Mouse (Mus musculus): ENCODE measurements around the gene Wrap73.

Wrap73 gene

DNA sequence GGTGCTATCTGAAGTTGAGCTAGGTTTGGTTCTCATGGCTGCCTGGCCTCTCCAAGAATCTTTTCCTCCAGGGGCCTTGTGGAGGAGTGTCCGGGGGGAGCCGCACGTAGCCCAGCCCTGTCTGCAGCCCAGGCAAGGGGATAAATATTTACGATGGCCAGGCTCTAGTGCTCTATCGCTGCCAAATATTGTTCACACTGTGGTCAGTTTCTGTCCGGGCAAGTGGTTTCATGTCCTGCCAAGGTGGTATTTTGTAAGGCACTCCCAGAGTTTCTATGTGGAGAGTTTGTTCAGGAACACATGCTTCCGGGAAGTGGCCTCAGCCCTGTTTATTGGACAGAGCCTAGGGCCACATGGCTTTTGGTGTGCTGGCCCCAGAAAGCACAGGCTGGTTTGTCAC lies 38.8 kb downstream of the Wrap73 start:
- no peak for DNase-seq (ENCODE audit: low read depth)

DNA sequence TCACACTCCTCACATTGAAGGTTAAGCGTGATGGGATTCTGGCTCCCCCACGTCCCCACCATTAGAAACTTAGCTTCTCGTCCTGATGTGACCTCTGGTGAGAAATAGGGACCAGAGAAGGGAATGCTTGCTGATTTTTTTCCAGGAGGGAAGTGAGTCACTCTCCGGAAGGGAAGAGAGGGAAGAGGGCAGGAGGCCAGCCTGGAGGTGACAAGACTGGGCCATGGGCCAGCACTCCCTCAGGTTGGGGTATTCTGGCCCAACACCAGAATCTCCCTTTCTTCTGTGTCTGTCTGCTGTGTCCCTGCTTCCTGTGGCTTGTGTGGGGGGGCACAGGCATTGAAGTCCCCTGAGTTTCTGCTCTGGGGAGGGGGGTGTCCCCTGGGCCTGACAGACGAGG lies 41.4 kb downstream of the Wrap73 start:
- DNase-seq (ENCODE audit: low read depth): no peak

DNA sequence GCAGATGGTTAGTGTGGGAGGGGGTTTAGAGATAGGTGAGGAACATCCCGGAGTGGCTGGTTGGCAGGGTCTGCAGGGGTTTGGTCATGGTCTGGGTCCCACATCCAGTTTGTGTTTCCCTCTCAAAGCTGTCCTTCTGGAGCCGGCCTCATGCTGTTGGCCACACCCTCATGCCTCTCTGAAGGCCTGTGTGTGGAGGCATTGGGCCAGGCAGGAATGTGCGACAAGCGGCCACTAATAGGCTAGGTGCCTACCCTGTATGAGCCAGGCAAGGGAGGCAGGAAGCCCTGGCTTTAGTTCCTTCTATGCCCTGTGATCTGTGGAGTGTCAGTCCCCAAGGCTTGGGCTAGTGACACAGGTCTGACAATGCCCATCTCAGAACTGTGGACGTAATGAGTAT lies 42.8 kb downstream of the Wrap73 start:
- no peak for DNase-seq (ENCODE audit: low read depth)

DNA sequence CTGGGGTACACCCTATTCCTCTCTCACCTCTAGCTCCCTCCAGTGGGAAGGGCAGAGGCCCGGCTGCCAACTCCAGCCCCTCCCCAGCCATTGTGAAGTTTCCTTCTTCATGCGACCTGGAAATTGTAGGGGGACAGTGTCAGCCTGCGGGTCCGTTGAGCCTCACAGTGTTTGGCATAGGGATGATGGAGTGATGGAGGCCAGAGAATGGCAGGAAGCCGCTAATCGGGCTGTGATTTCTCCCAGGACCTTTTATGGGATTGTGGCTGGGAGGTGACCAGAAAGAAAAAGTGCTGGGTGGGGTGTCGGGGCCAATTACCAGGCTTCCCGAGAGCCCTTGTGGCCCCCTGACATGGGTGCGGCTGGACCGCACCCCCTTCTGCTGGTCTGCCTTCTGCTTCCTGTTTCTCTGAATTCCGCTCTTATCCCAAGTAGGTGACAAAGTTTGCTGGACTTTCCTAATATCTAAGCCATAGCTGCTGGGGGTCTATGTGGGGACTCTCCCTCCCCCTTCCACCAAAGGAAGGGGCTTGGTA lies 43.9 kb downstream of the Wrap73 start:
- DNase-seq (ENCODE audit: low read depth): no peak

DNA sequence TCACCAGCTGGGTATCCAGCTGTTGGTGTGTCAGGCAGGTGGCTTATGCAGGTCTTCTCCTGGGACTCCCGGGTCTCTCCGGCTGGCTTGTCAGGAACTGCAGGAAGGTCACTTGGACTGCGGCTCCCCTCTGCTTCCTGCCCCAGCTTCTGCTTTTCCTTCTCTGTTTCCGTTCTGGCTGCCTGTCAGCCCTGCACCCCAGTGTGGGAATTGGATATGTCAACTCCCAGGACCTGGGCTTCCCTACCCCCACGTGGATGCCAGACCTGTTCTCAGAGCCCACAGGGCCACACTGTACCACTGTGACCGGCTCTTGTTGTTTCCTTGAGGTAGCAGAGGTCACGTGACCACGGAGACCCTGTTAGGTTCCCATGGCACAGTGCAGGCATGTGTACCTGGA lies 46.8 kb downstream of the Wrap73 start:
- no peak for DNase-seq (ENCODE audit: low read depth)

DNA sequence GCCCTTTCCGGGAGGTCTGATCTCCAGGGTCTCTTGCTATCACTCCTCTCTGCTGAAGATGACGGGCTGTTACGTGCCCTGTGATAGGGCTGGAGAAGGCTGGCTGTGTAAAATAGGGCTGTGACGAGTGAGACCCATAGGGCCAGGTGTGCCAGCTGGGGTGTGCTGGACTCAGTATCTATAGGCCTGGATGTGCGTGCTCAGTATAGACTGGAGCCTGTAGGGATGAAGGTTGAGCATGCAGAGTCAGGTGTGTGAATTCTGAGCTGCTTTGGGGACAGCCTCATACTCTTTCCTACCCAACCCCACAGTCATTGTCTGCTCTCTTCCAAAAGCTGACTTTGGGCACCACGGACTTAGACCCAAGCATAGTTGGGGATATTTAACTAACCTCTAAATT lies 55.8 kb downstream of the Wrap73 start:
- DNase-seq (ENCODE audit: low read depth): no peak

DNA sequence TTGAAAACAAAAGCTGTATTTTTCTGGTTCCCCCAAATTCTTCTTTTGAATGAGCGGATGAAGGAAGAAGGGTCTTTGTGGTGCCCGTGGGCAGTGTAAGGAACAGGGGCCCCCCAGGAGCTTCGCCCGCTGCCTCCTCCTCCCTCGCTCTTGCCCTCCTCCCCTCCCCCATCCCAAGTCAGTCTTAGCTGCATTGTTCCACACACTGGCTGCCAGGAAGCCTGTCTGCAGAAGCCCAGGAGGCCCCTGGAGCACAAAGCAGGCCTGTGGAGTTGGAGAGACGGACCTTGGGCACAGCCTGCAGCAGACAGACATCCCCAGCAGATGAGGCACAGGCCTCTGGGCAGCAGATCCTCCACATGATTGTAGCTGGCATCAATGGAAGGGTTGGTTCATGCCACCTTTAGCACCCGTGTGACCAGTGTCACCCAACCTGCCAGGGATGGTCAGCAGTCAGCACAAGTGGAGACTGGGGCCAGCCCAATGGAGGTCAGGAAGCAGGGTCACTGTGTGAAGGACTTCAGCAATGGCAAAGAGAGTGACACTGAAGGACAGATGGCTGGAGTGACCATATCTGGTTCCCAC lies 56.3 kb downstream of the Wrap73 start:
- no peak for DNase-seq (ENCODE audit: low read depth)

DNA sequence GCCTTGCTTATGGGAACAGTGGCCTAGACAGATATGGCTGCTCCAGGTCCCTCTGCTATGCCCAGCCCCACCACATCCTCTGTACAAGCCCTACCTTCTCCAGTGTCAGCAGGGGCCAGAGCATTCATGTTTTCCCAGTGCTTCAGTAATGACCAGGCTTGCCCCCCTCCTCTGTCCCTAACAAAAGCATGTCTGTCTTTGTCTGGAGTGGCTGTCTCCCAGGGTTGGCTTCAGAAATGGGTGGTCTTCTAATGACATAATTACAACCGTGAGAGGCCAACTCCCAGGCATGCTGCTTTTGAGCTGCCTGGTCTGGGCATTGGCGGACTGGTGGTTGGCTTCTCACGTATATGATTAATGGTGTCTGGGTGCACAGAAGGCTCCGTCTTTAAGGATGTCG lies 59.3 kb downstream of the Wrap73 start:
- DNase-seq (ENCODE audit: low read depth): no peak

DNA sequence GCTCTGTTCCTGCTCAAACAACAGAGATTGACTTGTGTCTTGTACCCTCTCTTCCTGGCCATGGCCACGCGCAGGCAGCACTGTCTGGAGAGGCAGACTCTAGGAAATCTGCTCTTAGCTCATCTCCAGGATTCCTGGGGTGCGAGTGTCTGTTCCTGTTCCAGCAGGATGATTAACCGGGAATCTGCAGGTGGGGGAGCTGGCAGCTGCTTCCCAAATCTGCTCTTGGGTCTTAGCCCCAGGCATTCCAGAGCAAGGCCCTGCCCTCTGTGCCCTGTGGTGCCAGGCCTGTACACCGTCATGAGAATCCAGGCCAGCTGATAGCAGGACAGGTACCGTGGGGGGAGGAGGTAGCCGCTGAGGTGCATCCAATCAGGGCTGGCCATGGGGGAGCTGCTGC lies 62.4 kb downstream of the Wrap73 start:
- no peak for DNase-seq (ENCODE audit: low read depth)

DNA sequence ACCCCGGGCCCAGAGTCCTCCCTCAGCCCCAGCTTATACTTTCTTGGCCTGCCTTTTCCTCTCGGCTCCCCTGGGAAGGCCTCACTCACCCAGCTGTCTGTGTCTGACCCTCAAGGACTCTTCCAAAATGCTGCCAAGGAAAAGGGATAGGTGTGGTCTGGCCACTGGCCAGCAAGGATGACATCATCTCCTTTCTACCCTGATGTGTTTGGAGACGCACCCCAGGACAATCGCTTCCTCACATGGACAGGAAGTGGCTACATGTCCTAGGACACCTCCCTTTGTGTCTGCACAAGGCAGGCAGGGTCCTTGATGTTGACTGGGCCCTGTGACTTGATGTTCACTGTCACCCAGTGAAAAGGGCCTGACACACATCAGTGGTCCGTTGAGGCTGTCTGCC lies 63.2 kb downstream of the Wrap73 start:
- peak; percentile 32 for DNase-seq (ENCODE audit: low read depth)

DNA sequence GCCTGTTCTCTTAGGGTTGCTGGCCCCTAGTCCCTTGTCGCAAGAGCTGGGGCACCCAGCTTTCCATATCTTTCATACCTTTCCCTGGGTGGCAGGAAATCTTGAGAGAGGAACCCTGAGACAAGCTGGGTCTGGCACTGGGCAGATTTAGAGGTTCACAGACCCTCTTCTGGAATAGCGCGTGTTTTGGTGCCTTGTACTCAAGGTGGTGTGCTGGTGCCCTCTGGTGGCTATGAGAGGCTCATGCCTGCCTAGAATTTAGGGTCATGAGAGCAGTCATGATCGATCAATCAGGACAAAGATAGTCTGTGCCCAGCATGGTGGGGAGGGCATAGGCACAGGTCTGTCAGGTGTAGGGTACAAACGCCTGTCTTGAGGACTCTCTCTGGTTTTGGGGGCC lies 65.1 kb downstream of the Wrap73 start:
- DNase-seq (ENCODE audit: low read depth): peak; percentile 73

DNA sequence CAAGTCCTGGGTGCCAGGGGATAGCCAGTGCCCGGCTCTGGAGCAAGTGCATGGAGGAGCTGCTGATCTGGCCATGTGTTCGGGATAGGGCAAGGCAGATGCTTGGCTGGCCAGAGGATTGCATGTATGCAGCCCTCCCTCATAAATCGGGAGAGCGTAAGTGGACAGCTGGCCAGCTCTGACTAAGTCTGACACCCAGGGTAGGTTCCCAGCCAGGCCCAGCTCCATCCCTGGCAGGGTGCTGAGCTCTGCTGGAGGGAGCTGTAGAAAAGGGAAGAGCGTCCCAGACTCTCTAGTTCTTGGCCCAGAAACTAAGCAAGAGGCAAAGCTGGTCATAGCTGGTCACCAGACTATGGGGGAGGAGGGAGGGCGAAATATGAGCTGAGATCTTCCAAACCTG lies 66.9 kb downstream of the Wrap73 start:
- peak; percentile 70 for DNase-seq (ENCODE audit: low read depth)

DNA sequence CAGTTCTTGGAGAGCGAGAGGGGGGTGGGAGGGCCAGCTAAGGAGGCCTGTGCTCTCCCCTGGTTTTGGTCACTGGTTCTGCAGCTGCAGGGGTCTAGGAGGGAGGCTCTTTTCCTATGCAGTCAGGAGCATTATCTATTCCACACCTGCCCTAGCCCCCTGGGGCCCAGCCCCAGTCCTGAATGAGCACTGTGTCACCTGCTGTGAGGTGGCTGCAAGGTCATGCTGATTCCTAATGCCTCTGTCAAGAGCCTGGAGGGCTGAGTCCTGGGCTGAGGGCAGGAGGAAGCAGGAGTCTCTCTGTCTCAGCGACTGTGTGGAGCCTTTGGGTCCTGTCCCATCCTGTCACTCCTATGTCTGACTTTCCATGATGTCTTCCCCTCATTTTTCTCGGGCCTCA lies 67.7 kb downstream of the Wrap73 start:
- DNase-seq (ENCODE audit: low read depth): no peak

DNA sequence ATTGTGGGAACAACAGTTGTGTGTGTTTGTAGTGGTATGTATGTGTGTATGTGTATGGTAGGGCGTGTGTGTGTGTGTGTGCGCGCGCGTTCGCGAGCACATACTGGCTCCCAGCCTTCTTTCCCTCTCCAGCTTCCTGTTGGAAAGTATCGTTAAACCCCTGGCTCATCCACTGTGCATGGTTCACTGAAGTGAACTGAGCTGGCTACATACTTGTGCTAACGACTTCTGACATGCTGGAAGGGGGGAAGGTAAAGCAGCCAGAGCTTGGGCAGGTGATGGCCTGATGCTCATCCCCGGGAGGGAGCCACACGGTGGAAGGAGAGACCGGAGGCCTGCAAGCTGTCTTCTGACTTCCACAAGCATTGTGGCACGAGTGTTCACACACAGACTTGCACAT lies 69.3 kb downstream of the Wrap73 start:
- DNase-seq (ENCODE audit: low read depth): no peak

DNA sequence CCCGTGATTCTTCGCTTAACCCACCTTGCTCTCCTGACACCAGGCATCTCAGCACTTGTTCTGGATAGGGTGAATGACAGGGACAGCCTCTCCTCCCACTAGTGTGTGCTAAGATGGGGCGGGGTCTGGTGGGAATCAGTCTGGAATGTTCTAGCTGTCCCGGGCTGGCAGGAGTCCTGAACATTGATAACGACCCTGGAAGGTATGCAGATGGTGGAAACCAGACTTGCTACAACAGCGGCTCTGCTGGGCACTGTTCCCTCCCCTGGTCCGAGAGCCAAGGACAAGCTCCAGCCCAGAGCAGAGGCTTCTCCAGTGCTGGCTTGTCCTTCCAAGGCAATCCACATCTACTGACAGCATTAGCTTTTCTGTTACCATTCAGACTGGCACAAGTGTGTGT lies 71.4 kb downstream of the Wrap73 start:
- DNase-seq (ENCODE audit: low read depth): peak; percentile 7

DNA sequence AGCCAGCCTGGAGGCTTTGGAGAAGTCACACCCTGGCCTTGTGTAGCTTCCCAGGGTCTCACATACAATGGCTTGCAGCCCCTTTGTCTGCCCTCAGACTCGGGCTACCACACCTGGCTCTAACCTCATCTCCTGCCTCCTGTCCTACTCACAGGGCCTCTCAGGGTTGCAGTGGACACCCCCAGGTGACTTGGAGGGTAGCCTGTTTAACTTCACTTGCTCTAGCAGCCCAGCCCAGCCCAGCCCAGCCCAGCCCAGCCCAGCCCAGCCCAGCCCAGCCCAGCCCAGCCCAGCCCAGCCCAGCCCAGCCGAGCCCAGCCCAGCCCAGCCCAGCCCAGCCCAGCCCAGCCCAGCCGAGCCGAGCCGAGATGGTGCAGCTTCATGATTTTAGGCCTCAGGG lies 71.9 kb downstream of the Wrap73 start:
- DNase-seq (ENCODE audit: low read depth): no peak
